Mouse (Mus musculus) hindbrain, postnatal 0 days (tissue): ENCODE measurements at regions not wholly inside any gene's neighbourhood (a gene's known extent, or its start where the extent isn't known, plus 50 kb on each side); places are given as distances from the start of the nearest gene placed in this dataset.

Source experiments
- ATAC-seq: fragments of 200-750 bp; cut with Nextera tagmentation; 2 replicates; pipeline ENCODE4 v1.8.0; 2017; ENCODE audit warnings: mild to moderate bottlenecking, moderate TSS enrichment, moderate library complexity
- DNase-seq: peaks from one replicate; pipeline ENCODE4 v3.0.0-alpha.2; 2015; ENCODE audit warnings: low spot score
- H3K27ac ChIP-seq: fragments of 300-500 bp; sonication (generic); 2 replicates; pipeline ENCODE4 v1.5.1; 2014; ENCODE audit warnings: mild to moderate bottlenecking
- H3K27me3 ChIP-seq: fragments of 300-500 bp; sonication (generic); 2 replicates; pipeline ENCODE4 v1.6.1; 2014; ENCODE audit warnings: low read length, mixed read lengths; ENCODE audit not compliant: insufficient read depth
- H3K36me3 ChIP-seq: fragments of 300-500 bp; sonication (generic); 2 replicates; pipeline ENCODE4 v1.6.1; 2014; ENCODE audit warnings: low read length, mixed read lengths; ENCODE audit not compliant: insufficient read depth
- H3K4me1 ChIP-seq: fragments of 300-500 bp; sonication (generic); 2 replicates; pipeline ENCODE4 v1.6.1; 2014; ENCODE audit warnings: antibody characterized with exemption, low read length, mixed read lengths; ENCODE audit not compliant: insufficient read depth
- H3K4me2 ChIP-seq: fragments of 300-500 bp; sonication (generic); 2 replicates; pipeline ENCODE4 v1.6.1; 2014; ENCODE audit warnings: low read depth, mild to moderate bottlenecking, low read length, moderate library complexity, mixed read lengths
- H3K4me3 ChIP-seq: fragments of 300-500 bp; sonication (generic); 2 replicates; pipeline ENCODE4 v1.5.1; 2014; ENCODE audit warnings: low read length
- H3K9ac ChIP-seq: fragments of 300-500 bp; sonication (generic); replicated peaks from 2 replicates; pipeline ENCODE4 v1.6.1; 2014; ENCODE audit warnings: mild to moderate bottlenecking, low read length, moderate library complexity, mixed read lengths
- H3K9me3 ChIP-seq: fragments of 300-500 bp; sonication (generic); 2 replicates; pipeline ENCODE4 v1.6.1; 2016; ENCODE audit warnings: low read length, mixed read lengths
- CTCF ChIP-seq: IDR thresholded peaks from 2 replicates; pipeline ENCODE4 v1.5.1; 2016; ENCODE audit warnings: antibody characterized with exemption, control low read depth, low read depth
- WGBS: fragments of 180-500 bp; shearing (Covaris S2); extraction: QIAGEN DNeasy Blood & Tissue Kit; methylation state at CpG from one replicate; pipeline ENCODE4 v1.1.7; 2014; 5-methylcytosine and 5-hydroxymethylcytosine counted together

- WGBS, result 77% methylated on average over 4 of the region's 4 CpGs
- no peaks in the 10 kb centered on the region for H3K36me3 ChIP-seq
- ATAC-seq (no peak), DNase-seq (no peak)
- TF ChIP-seq CTCF, result no peak
- no peak overlapping the region for H3K9ac ChIP-seq
- H3K4me1 ChIP-seq, result no peaks in the 10 kb centered on the region
- H3K27me3 ChIP-seq, result no peaks in the 10 kb centered on the region
- H3K9me3 ChIP-seq, result no peaks in the 10 kb centered on the region
- no peak overlapping the region for H3K4me3 ChIP-seq
- no peak overlapping the region for H3K4me2 ChIP-seq
- no peak overlapping the region for H3K27ac ChIP-seq
These were observed 128.5 kb upstream of the Trpc4 start for GRCm38 (mm10) chr3:54027365-54027764.

GRCm38 (mm10) chr3:54020196-54020595, 135.6 kb upstream of the Trpc4 start:
- no peak overlapping the region for H3K4me2 ChIP-seq
- no peak overlapping the region for H3K4me3 ChIP-seq
- no peak for ATAC-seq
- no peak for DNase-seq
- no peak overlapping the region for H3K9ac ChIP-seq
- H3K27me3 ChIP-seq, result no peaks in the 10 kb centered on the region
- WGBS, result 37% methylated on average over 4 of the region's 4 CpGs
- H3K9me3 ChIP-seq, result no peaks in the 10 kb centered on the region
- no peak for TF ChIP-seq CTCF
- H3K36me3 ChIP-seq, result no peaks in the 10 kb centered on the region
- H3K27ac ChIP-seq, result no peak overlapping the region
- no peaks in the 10 kb centered on the region for H3K4me1 ChIP-seq

GRCm38 (mm10) chr3:54017943-54018649, 137.7 kb upstream of the Trpc4 start:
- no peak for ATAC-seq
- no peak for DNase-seq
- Histone ChIP-seq H3K9me3 (no peaks in the 10 kb centered on the region), H3K4me1 (no peaks in the 10 kb centered on the region), H3K9ac (no peak overlapping the region), H3K4me3 (no peak overlapping the region), H3K4me2 (no peak overlapping the region), H3K27ac (no peak overlapping the region), H3K27me3 (no peaks in the 10 kb centered on the region), H3K36me3 (no peaks in the 10 kb centered on the region)
- no peak for TF ChIP-seq CTCF
- 22% methylated on average over 4 of the region's 4 CpGs for whole genome bisulfite sequencing

- no peak overlapping the region for H3K9ac ChIP-seq
- H3K4me1 ChIP-seq, result no peaks in the 10 kb centered on the region
- 54% methylated on average over 5 of the region's 5 CpGs for WGBS
- H3K9me3 ChIP-seq, result no peaks in the 10 kb centered on the region
- no peaks in the 10 kb centered on the region for H3K36me3 ChIP-seq
- no peak overlapping the region for H3K4me2 ChIP-seq
- no peak overlapping the region for H3K4me3 ChIP-seq
- H3K27me3 ChIP-seq, result no peaks in the 10 kb centered on the region
- DNase-seq, result no peak
- no peak for TF ChIP-seq CTCF
- H3K27ac ChIP-seq, result no peak overlapping the region
- no peak for ATAC-seq
These were observed 139.0 kb upstream of the Trpc4 start for GRCm38 (mm10) chr3:54016877-54017276.

GRCm38 (mm10) chr3:54011016-54011415, 144.8 kb upstream of the Trpc4 start:
- H3K4me3 ChIP-seq, result no peak overlapping the region
- TF ChIP-seq CTCF, result no peak
- H3K36me3 ChIP-seq, result no peaks in the 10 kb centered on the region
- no peaks in the 10 kb centered on the region for H3K9me3 ChIP-seq
- H3K4me2 ChIP-seq, result no peak overlapping the region
- no peak overlapping the region for H3K27ac ChIP-seq
- no peak overlapping the region for H3K9ac ChIP-seq
- DNase-seq, result no peak
- no peaks in the 10 kb centered on the region for H3K4me1 ChIP-seq
- 93% methylated on average over 2 of the region's 2 CpGs for WGBS
- no peak for ATAC-seq
- H3K27me3 ChIP-seq, result no peaks in the 10 kb centered on the region

GRCm38 (mm10) chr3:53992993-53993392, 129.4 kb upstream of the Ufm1 start:
- Histone ChIP-seq H3K27me3 (no peaks in the 10 kb centered on the region), H3K9ac (no peak overlapping the region), H3K9me3 (no peaks in the 10 kb centered on the region), H3K4me2 (no peak overlapping the region), H3K27ac (no peak overlapping the region), H3K4me3 (no peak overlapping the region), H3K36me3 (no peaks in the 10 kb centered on the region), H3K4me1 (no peaks in the 10 kb centered on the region)
- no peak for TF ChIP-seq CTCF
- WGBS, result 86% methylated on average over 4 of the region's 4 CpGs
- ATAC-seq, result no peak
- no peak for DNase-seq

GRCm38 (mm10) chr3:53988796-53989195, 125.2 kb upstream of the Ufm1 start:
- Histone ChIP-seq H3K4me2 (no peak overlapping the region), H3K4me3 (no peak overlapping the region), H3K36me3 (no peaks in the 10 kb centered on the region), H3K27ac (no peak overlapping the region), H3K9me3 (no peaks in the 10 kb centered on the region), H3K4me1 (no peaks in the 10 kb centered on the region), H3K27me3 (no peaks in the 10 kb centered on the region), H3K9ac (no peak overlapping the region)
- ATAC-seq (no peak), DNase-seq (no peak)
- TF ChIP-seq CTCF, result no peak
- WGBS, result 87% methylated on average over 9 of the region's 9 CpGs
